Mouse (Mus musculus): Measurements from ENCODE around the gene Atrip. TPM values are rescaled to one million over a fixed set of nuclear protein-coding genes. Genes with fewer than 3 reads are reported as not detected.
A peak's percentile ranks its signal among the peaks of the same experiment; 100 is the strongest.

Gene Atrip
- 29.8 and 30.1 TPM in 2 replicates for polyA plus RNA-seq (2016; fragmentation: Nextera tagmentation; extraction: Ambion mirVana)

DNA sequence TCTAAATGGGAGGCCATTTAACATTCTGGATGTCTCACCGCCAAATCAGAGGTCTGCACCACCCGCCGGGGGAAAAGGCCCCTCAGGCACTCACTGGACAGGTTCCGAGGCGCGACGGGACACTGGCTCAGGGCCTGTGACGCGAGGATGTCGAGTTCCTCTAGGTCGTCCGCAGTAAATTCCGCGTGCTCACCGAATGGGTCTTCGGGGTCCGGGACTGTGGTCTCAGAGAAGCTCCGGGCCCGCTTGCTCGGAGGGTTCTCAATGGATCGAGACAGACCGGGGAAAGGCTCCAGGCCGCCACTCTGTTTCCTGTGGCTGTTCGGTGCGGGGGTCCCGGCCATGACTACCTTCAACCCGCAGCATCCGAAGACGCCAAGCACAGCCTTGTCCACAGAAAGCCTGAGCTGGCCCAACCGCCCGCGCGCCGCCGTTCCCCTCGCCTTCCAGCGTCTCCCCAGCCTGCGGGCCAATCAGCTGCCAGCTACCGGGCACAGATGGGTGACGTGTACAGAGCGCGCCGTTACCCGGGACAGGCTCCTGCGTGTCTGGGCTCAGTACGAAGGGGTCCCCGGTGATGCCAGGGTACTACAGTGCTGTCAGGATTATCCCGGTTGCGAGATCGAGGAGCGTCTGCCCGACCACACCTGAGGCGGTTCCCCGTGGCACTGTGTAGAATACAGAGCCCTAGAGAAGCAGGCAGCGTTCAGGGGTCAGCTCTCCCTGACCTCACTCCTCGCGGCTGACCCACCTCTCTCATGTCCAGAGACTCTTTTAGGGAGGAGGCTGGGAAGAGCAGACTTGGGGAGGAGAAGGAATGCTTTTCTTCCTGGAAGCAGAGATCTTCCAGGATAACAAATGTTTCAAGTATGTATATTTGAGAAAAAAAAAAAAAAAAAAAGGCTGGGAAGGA lies at the start of gene Atrip:
TSS of gene Atrip (minus strand) at position 464 of the 913 bp plus-strand sequence.
- Histone ChIP-seq H3K4me2 (replicated peaks) (peak within 1 kb of the TSS; percentile 91), H3K27ac (0 out of 2 replicates have a peak within 1 kb of the TSS, but pooled peaks have one; percentile 54)
- peak; percentile 100 for ATAC-seq (ENCODE audit: low FRiP score, low read depth)

DNA sequence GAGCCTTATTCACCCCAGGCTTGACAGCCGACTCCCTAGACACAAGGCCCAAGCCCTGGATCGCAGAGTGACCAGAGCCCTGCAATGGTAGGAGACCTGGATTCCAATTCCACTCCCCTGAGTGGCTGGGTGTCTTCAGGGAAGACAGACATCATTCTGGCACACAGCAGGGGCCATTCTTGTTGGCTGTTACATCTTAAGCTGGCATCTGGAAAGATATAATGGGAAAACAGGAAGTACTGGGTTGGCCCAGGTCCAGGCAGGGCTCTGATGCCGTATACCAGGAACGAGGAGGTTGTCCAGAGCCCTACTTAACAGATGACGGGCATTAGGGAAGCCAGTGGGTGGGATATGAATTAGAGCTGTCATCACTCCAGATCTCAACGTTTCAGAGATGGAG lies 49.3 kb upstream of the Atrip start:
- no peak overlapping the region for H3K27ac ChIP-seq
- 69% methylated on average over 6 of the region's 6 CpGs for WGBS
- no peak overlapping the region for H3K9ac ChIP-seq
- H3K9me3 ChIP-seq = no peaks in the 10 kb centered on the region
- no peak overlapping the region for H3K4me3 ChIP-seq
- no peak overlapping the region for H3K4me2 ChIP-seq (replicated peaks)
- no peaks in the 10 kb centered on the region for H3K27me3 ChIP-seq (replicated peaks)
- peaks cover 17% of the 10 kb centered on the region for H3K36me3 ChIP-seq
- no peaks in the 10 kb centered on the region for H3K4me1 ChIP-seq
- ATAC-seq (ENCODE audit: low FRiP score, low read depth) = no peak

More for the DNA sequence above, at the start of gene Atrip:
- H3K4me1 ChIP-seq = peaks cover 17% of the 10 kb centered on the region
- H3K9me3 ChIP-seq = no peaks in the 10 kb centered on the region
- H3K36me3 ChIP-seq = peaks cover 35% of the 10 kb centered on the region
- no peaks in the 10 kb centered on the region for H3K27me3 ChIP-seq (replicated peaks)
- peak within 1 kb of the TSS; percentile 73 for H3K4me3 ChIP-seq
- peak within 1 kb of the TSS; percentile 86 for H3K9ac ChIP-seq
- WGBS = under 1% methylated on average over 57 of the region's 57 CpGs

GRCm38 (mm10) chr9:109122553-109123085 lies 48.7 kb upstream of the Atrip start:
- ATAC-seq (ENCODE audit: low FRiP score, low read depth) = no peak
- H3K9me3 ChIP-seq = no peaks in the 10 kb centered on the region
- H3K27ac ChIP-seq = no peak overlapping the region
- peaks cover 23% of the 10 kb centered on the region for H3K36me3 ChIP-seq
- no peaks in the 10 kb centered on the region for H3K27me3 ChIP-seq (replicated peaks)
- 52% methylated on average over 2 of the region's 2 CpGs for WGBS
- no peak overlapping the region for H3K9ac ChIP-seq
- no peak overlapping the region for H3K4me3 ChIP-seq
- no peaks in the 10 kb centered on the region for H3K4me1 ChIP-seq
- no peak overlapping the region for H3K4me2 ChIP-seq (replicated peaks)

- Histone ChIP-seq H3K27ac (no peak overlapping the region), H3K4me3 (no peak overlapping the region), H3K9ac (no peak overlapping the region), H3K9me3 (no peaks in the 10 kb centered on the region), H3K27me3 (replicated peaks) (no peaks in the 10 kb centered on the region), H3K36me3 (peaks cover 40% of the 10 kb centered on the region), H3K4me1 (no peaks in the 10 kb centered on the region), H3K4me2 (replicated peaks) (no peak overlapping the region)
- 91% methylated on average over 6 of the region's 6 CpGs for WGBS
- no peak for ATAC-seq (ENCODE audit: low FRiP score, low read depth)
Measured at GRCm38 (mm10) chr9:109120956-109121355, 47.0 kb upstream of the Atrip start.

DNA sequence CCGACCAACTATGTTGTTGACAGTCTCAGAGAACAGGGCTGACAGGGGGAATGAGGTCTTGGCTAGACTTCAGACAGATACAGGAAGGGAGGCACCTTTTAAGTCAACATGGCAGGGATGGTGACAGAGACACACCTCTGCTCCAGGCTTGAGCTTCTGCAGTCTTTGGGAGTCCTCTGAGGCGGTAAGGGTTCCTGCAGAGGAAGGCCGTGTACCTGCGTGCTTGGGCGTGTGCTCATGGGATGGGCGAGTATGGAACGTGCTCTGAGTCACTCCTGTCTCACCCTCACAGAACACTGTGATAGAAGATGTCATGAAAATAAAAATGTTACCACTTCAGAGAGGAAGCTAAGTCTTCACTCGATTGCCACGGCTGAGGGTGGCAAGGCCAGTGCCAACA lies 45.6 kb upstream of the Atrip start:
- H3K36me3 ChIP-seq = peaks cover 54% of the 10 kb centered on the region

GRCm38 (mm10) chr9:109118106-109118505 lies 44.2 kb upstream of the Atrip start:
- no peaks in the 10 kb centered on the region for H3K27me3 ChIP-seq (replicated peaks)
- H3K9ac ChIP-seq = no peak overlapping the region
- H3K4me2 ChIP-seq (replicated peaks) = no peak overlapping the region
- WGBS = 96% methylated on average over 4 of the region's 4 CpGs
- H3K9me3 ChIP-seq = no peaks in the 10 kb centered on the region
- H3K36me3 ChIP-seq = peaks cover 69% of the 10 kb centered on the region
- no peak overlapping the region for H3K27ac ChIP-seq
- H3K4me1 ChIP-seq = no peaks in the 10 kb centered on the region
- no peak overlapping the region for H3K4me3 ChIP-seq
- ATAC-seq (ENCODE audit: low FRiP score, low read depth) = no peak

More for the DNA sequence above, 45.6 kb upstream of the Atrip start:
- H3K4me1 ChIP-seq = no peaks in the 10 kb centered on the region
- H3K27ac ChIP-seq = no peak overlapping the region
- no peak overlapping the region for H3K9ac ChIP-seq
- 93% methylated on average over 9 of the region's 9 CpGs for WGBS
- H3K4me3 ChIP-seq = no peak overlapping the region
- no peaks in the 10 kb centered on the region for H3K27me3 ChIP-seq (replicated peaks)
- no peak for ATAC-seq (ENCODE audit: low FRiP score, low read depth)
- H3K4me2 ChIP-seq (replicated peaks) = no peak overlapping the region
- no peaks in the 10 kb centered on the region for H3K9me3 ChIP-seq

DNA sequence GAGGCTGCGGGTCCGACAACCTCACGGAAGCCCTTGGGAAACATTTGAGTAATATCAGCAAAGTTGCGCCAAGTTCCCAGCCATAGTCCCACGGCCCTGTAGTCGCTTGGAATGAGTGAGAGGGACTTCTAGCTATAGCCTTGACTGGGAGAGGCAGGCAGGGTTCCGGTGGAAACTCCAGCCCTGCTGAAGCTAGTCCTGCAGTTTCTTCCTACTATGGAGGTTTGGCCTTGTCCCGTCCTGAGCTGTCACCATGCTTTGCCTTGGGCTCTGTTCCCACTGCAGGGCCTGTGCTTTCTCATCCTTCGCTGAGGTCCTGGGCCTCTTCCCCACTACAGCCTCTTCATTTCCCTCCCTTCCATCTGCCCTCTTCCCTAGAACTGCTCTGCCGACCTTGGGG lies 42.3 kb upstream of the Atrip start:
- WGBS = 93% methylated on average over 10 of the region's 10 CpGs
- Histone ChIP-seq H3K9me3 (no peaks in the 10 kb centered on the region), H3K27me3 (replicated peaks) (no peaks in the 10 kb centered on the region), H3K4me3 (no peak overlapping the region), H3K4me1 (no peaks in the 10 kb centered on the region), H3K9ac (no peak overlapping the region), H3K4me2 (replicated peaks) (no peak overlapping the region), H3K36me3 (peaks cover 88% of the 10 kb centered on the region), H3K27ac (no peak overlapping the region)
- no peak for ATAC-seq (ENCODE audit: low FRiP score, low read depth)

DNA sequence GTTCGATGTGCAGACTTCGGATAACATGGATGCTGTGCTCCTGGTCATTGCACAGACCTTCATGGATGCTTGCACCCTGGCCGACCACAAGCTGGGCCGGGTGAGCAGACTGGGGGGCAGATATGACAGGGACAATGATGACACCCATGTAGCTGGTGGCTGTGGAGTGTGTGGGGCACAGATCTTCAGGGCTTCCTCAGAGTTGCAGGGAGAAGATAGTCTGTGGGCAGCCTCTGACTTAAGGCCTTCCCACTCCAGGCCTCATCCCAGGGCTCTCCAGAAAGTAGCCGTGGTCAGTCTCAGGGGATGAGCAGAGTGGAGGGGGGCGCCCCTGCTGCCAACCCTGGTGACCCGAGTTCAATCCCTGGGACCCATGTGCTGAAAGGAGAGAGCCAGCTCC lies 40.9 kb upstream of the Atrip start:
- Histone ChIP-seq H3K9ac (no peak overlapping the region), H3K27ac (no peak overlapping the region), H3K4me3 (no peak overlapping the region), H3K4me1 (no peaks in the 10 kb centered on the region), H3K4me2 (replicated peaks) (no peak overlapping the region), H3K27me3 (replicated peaks) (no peaks in the 10 kb centered on the region), H3K9me3 (no peaks in the 10 kb centered on the region), H3K36me3 (peaks cover 100% of the 10 kb centered on the region)
- 90% methylated on average over 7 of the region's 7 CpGs for WGBS
- ATAC-seq (ENCODE audit: low FRiP score, low read depth) = no peak

- H3K36me3 ChIP-seq = peaks cover 100% of the 10 kb centered on the region
- 95% methylated on average over 11 of the region's 11 CpGs for WGBS
- H3K9ac ChIP-seq = no peak overlapping the region
- H3K4me3 ChIP-seq = no peak overlapping the region
- no peak for ATAC-seq (ENCODE audit: low FRiP score, low read depth)
- no peaks in the 10 kb centered on the region for H3K4me1 ChIP-seq
- H3K27me3 ChIP-seq (replicated peaks) = no peaks in the 10 kb centered on the region
- H3K27ac ChIP-seq = no peak overlapping the region
- H3K9me3 ChIP-seq = no peaks in the 10 kb centered on the region
- H3K4me2 ChIP-seq (replicated peaks) = no peak overlapping the region
Measured at GRCm38 (mm10) chr9:109114276-109114675, 40.4 kb upstream of the Atrip start.

DNA sequence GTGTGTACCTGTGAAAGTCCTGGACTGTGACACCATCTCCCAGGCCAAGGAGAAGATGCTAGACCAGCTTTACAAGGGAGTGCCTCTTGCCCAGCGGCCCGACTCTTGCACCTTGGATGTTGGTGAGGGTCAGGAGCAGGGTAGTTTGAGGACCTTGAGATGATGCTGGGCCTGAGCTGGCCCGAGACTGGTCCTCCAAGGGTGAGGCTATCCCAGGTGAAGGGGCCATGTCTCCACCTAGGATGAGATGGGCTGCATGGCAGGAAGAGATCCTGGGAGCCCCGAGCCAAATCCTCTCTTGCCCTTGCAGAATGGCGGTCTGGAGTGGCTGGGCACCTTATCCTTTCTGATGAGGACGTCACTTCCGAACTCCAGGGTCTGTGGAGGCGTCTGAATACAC lies 39.4 kb upstream of the Atrip start:
- H3K27me3 ChIP-seq (replicated peaks) = no peaks in the 10 kb centered on the region
- no peak overlapping the region for H3K4me2 ChIP-seq (replicated peaks)
- no peak overlapping the region for H3K27ac ChIP-seq
- no peak for ATAC-seq (ENCODE audit: low FRiP score, low read depth)
- H3K9me3 ChIP-seq = no peaks in the 10 kb centered on the region
- H3K9ac ChIP-seq = no peak overlapping the region
- H3K36me3 ChIP-seq = peaks cover 100% of the 10 kb centered on the region
- WGBS = 89% methylated on average over 8 of the region's 8 CpGs
- no peaks in the 10 kb centered on the region for H3K4me1 ChIP-seq
- no peak overlapping the region for H3K4me3 ChIP-seq

- WGBS = 92% methylated on average over 9 of the region's 9 CpGs
- Histone ChIP-seq H3K4me3 (no peak overlapping the region), H3K27ac (no peak overlapping the region), H3K36me3 (peaks cover 100% of the 10 kb centered on the region), H3K9me3 (no peaks in the 10 kb centered on the region), H3K27me3 (replicated peaks) (no peaks in the 10 kb centered on the region), H3K4me1 (peaks cover 4% of the 10 kb centered on the region), H3K9ac (no peak overlapping the region), H3K4me2 (replicated peaks) (no peak overlapping the region)
- ATAC-seq (ENCODE audit: low FRiP score, low read depth) = no peak
Measured at GRCm38 (mm10) chr9:109111591-109111990, 37.7 kb upstream of the Atrip start.

DNA sequence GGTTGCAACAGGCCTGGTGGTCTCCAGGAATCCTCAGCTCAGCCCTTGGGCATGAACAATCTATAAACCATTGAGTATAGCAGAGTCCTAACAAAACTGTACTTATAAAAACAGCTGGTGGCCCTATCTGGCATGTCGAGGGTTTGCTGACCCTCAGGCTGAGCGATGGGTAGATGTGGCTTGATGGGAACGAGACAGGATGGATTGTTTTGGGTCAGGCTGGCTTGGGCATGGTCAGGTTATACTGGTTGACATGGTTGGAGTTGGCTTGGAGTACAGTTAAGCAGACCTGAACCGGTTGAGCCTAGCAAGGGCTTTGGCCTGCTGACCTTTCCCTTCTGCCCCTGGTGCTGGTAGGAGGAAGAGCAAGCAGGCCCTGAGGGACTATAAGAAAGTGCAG lies 37.2 kb upstream of the Atrip start:
- Histone ChIP-seq H3K4me3 (no peak overlapping the region), H3K4me2 (replicated peaks) (no peak overlapping the region), H3K27ac (no peak overlapping the region), H3K36me3 (peaks cover 100% of the 10 kb centered on the region), H3K9me3 (no peaks in the 10 kb centered on the region), H3K9ac (no peak overlapping the region), H3K27me3 (replicated peaks) (no peaks in the 10 kb centered on the region), H3K4me1 (peaks cover 4% of the 10 kb centered on the region)
- ATAC-seq (ENCODE audit: low FRiP score, low read depth) = no peak
- 85% methylated on average over 4 of the region's 4 CpGs for WGBS

All from neural tube, embryonic 12.5 days (tissue).